Mouse (Mus musculus): ENCODE data around the gene Zbtb38. TPM values are rescaled to one million over a fixed set of nuclear protein-coding genes. Genes with fewer than 3 reads are reported as not detected.

Gene Zbtb38
- total RNA-seq, 1 experiment, result 16.0 TPM

DNA sequence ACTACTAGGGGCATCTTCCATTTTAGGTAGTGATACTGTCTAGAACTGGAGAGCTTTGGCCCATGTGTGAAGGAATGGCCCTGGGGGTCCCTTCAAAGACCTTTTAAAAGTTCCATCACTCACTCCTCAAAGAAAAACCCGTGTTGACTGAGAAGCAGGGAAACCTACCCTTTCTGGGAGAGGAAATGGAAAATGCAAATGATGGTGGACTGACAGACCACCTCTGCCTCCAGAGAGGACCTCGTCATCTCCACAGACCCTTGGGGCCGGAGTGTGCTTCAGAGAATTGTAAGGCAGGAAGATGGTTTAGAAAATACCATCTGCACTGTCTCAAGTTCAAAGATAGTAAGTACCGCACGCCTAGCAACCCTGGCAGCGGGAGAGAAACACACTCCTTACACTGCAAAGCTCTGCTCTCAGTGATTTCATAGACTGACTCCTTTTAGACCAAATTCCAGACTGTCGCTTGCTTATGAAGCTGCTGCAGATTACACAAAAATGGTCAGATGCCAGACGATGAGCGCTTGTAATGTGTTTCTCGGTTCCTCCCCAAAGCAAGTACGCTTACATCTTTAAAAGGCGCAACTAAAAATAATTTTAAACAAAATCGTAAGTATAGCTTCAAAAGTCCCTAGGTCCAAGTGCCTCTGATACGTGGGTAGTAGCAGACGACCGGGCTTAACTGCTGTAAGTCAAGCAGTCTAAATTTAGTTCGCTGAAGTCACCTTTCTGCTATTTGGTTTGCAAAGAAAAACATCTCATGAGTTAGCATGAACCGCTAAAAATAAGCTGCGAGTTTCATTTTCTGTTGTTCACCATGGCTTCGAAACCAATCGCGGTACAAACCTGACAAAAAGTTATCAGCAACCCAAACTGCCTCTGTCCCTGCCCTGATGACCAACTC lies 12.6 kb downstream of the Zbtb38 start:
- peaks cover 0 to 6% of the 10 kb centered on the region in 2 experiments; a peak in 1 of 4 replicates for H3K4me1 ChIP-seq (ENCODE audit: control insufficient read depth in 2 of 2, insufficient read depth in 2 of 2, low read length in 2 of 2, poor library complexity in 1 of 2)
- H3K4me3 ChIP-seq (ENCODE audit: insufficient read depth in 1 of 2, low read depth in 1 of 2, low read length in 2 of 2, poor library complexity in 1 of 2, severe bottlenecking in 1 of 2), result no peak overlapping the region
- DNase-seq (ENCODE audit: low read depth, low spot score), result no peak
- no peak for TF ChIP-seq MAFK (IDR thresholded peaks at IDR 0.05; ENCODE audit: insufficient read depth, low read depth, low read length)
- no peak for TF ChIP-seq ZNF384 (IDR thresholded peaks at IDR 0.05; ENCODE audit: low read depth, low read length)
- TF ChIP-seq CHD2 (IDR thresholded peaks at IDR 0.05; ENCODE audit: low read depth, low read length), result no peak
- TF ChIP-seq HCFC1 (IDR thresholded peaks at IDR 0.05; ENCODE audit: borderline replicate concordance, insufficient read depth, low read length), result no peak
- TF ChIP-seq ZC3H11A (IDR thresholded peaks at IDR 0.05; ENCODE audit: borderline replicate concordance, low read depth, low read length), result no peak
- H3K36me3 ChIP-seq (ENCODE audit: control insufficient read depth, insufficient read depth, low read length, poor library complexity, severe bottlenecking), result no peaks in the 10 kb centered on the region
- no peak overlapping the region for H3K9ac ChIP-seq (ENCODE audit: insufficient read depth, low read depth, low read length, poor library complexity, severe bottlenecking)
- H3K9me3 ChIP-seq (ENCODE audit: control insufficient read depth, insufficient read depth, low read depth, low read length), result no peaks in the 10 kb centered on the region
- no peak overlapping the region for H3K27ac ChIP-seq (ENCODE audit: insufficient read depth, low read depth, low read length, poor library complexity, severe bottlenecking)
- in situ Hi-C loops (cut with MboI; ENCODE audit: low sequenced_read_pairs in 2 of 2, unreplicated experiment in 2 of 2), result no loop called here

DNA sequence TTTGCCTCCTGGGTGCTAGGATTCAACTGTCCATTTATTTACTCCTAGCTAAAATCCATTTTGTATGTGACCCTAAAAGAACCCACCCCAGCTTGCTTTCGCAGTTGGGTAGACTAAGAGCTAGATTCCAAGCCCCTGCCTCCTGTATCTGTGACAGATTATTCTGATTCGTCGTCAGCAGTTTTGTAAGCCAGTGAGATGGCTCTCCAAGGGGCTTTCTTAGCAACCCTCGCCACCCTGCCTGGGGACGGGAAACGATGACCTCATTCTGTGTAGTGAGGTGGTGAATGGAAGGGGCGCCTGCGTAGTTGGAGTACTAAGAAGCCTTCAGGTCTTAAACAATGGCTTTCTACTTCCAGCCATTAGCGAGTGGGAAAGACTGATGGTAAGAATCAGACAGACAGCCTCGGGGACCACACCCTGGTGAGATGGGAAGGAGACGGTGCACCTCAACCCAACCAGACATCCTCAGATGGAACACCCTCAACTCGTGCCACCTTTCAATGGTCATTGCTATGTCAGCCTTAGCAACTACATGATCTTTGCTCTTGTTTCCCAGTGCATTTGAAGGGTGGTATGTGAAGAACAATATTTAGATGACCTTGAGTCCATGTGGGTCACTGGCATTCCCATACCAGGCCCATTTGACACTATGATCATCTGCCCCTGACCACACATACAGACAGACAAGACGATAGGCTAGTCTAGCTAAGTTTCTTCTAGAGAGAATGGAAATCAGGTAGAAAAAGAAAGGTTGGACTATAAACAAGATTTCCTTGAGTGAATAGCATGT lies 13.9 kb downstream of the Zbtb38 start:
- no peaks in the 10 kb centered on the region for H3K36me3 ChIP-seq (ENCODE audit: control insufficient read depth, insufficient read depth, low read length, poor library complexity, severe bottlenecking)
- TF ChIP-seq MAFK (IDR thresholded peaks at IDR 0.05; ENCODE audit: insufficient read depth, low read depth, low read length), result no peak
- TF ChIP-seq HCFC1 (IDR thresholded peaks at IDR 0.05; ENCODE audit: borderline replicate concordance, insufficient read depth, low read length), result no peak
- TF ChIP-seq ZC3H11A (IDR thresholded peaks at IDR 0.05; ENCODE audit: borderline replicate concordance, low read depth, low read length), result no peak
- no peak for TF ChIP-seq CHD2 (IDR thresholded peaks at IDR 0.05; ENCODE audit: low read depth, low read length)
- TF ChIP-seq ZNF384 (IDR thresholded peaks at IDR 0.05; ENCODE audit: low read depth, low read length), result no peak
- DNase-seq (ENCODE audit: low read depth, low spot score), result no peak
- no peak overlapping the region for H3K9ac ChIP-seq (ENCODE audit: insufficient read depth, low read depth, low read length, poor library complexity, severe bottlenecking)
- H3K9me3 ChIP-seq (ENCODE audit: control insufficient read depth, insufficient read depth, low read depth, low read length), result no peaks in the 10 kb centered on the region
- H3K4me3 ChIP-seq (ENCODE audit: insufficient read depth in 1 of 2, low read depth in 1 of 2, low read length in 2 of 2, poor library complexity in 1 of 2, severe bottlenecking in 1 of 2), result no peak overlapping the region
- no peak overlapping the region for H3K27ac ChIP-seq (ENCODE audit: insufficient read depth, low read depth, low read length, poor library complexity, severe bottlenecking)
- in situ Hi-C loops (cut with MboI; ENCODE audit: low sequenced_read_pairs in 2 of 2, unreplicated experiment in 2 of 2), result no loop called here
- peaks cover 0 to 6% of the 10 kb centered on the region in 2 experiments; a peak in 1 of 4 replicates for H3K4me1 ChIP-seq (ENCODE audit: control insufficient read depth in 2 of 2, insufficient read depth in 2 of 2, low read length in 2 of 2, poor library complexity in 1 of 2)

DNA sequence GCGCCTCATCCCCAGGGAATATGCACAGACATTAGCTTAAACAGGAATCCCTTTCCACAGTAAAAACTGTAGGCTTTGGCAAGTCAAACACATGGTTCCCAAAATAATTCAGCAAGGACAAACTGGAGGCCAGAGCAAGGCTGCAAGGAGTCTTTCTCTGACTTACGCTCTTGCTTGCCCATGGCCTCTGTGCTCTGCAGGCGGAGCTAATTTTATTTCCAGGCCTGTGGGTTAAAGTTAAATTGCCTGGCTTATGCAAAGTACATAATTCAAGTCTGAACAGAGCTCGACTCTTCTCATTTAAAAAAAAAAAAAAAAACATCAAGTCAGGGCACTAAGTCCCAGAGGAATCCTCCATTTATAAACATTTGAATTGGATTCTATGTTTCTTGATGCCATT lies 16.7 kb downstream of the Zbtb38 start:
- no peak for DNase-seq (ENCODE audit: low read depth, low spot score)

DNA sequence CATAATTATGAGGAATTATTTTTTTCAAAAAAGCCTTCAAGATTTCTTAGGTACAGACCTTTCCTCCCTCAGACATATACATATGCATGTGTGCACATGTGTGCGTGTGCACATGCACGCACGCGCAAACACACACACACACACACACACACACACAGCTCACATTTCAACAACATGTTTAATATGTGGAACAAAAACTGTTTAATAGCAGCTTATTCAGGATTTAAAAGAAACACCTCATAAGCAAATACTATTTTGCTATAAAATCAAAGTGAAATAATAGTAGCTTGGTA lies 19.3 kb downstream of the Zbtb38 start:
- DNase-seq (ENCODE audit: low read depth, low spot score), result no peak
- in situ Hi-C loops (cut with MboI; ENCODE audit: low sequenced_read_pairs in 2 of 2, unreplicated experiment in 2 of 2), result no loop called here
- H3K9ac ChIP-seq (ENCODE audit: insufficient read depth, low read depth, low read length, poor library complexity, severe bottlenecking), result no peak overlapping the region
- TF ChIP-seq CHD2 (IDR thresholded peaks at IDR 0.05; ENCODE audit: low read depth, low read length), result no peak
- no peak for TF ChIP-seq HCFC1 (IDR thresholded peaks at IDR 0.05; ENCODE audit: borderline replicate concordance, insufficient read depth, low read length)
- no peak for TF ChIP-seq ZC3H11A (IDR thresholded peaks at IDR 0.05; ENCODE audit: borderline replicate concordance, low read depth, low read length)
- no peak for TF ChIP-seq MAFK (IDR thresholded peaks at IDR 0.05; ENCODE audit: insufficient read depth, low read depth, low read length)
- no peak for TF ChIP-seq ZNF384 (IDR thresholded peaks at IDR 0.05; ENCODE audit: low read depth, low read length)
- H3K27ac ChIP-seq (ENCODE audit: insufficient read depth, low read depth, low read length, poor library complexity, severe bottlenecking), result no peak overlapping the region
- H3K36me3 ChIP-seq (ENCODE audit: control insufficient read depth, insufficient read depth, low read length, poor library complexity, severe bottlenecking), result no peaks in the 10 kb centered on the region
- no peaks in the 10 kb centered on the region for H3K9me3 ChIP-seq (ENCODE audit: control insufficient read depth, insufficient read depth, low read depth, low read length)
- H3K4me1 ChIP-seq (ENCODE audit: control insufficient read depth in 2 of 2, insufficient read depth in 2 of 2, low read length in 2 of 2, poor library complexity in 1 of 2), result peaks cover 3 to 12% of the 10 kb centered on the region in 2 experiments
- H3K4me3 ChIP-seq (ENCODE audit: insufficient read depth in 1 of 2, low read depth in 1 of 2, low read length in 2 of 2, poor library complexity in 1 of 2, severe bottlenecking in 1 of 2), result no peak overlapping the region

More for the DNA sequence above, 16.7 kb downstream of the Zbtb38 start:
- H3K4me3 ChIP-seq (ENCODE audit: insufficient read depth in 1 of 2, low read depth in 1 of 2, low read length in 2 of 2, poor library complexity in 1 of 2, severe bottlenecking in 1 of 2), result no peak overlapping the region
- no peaks in the 10 kb centered on the region for H3K9me3 ChIP-seq (ENCODE audit: control insufficient read depth, insufficient read depth, low read depth, low read length)
- in situ Hi-C loops (cut with MboI; ENCODE audit: low sequenced_read_pairs in 2 of 2, unreplicated experiment in 2 of 2), result no loop called here
- H3K27ac ChIP-seq (ENCODE audit: insufficient read depth, low read depth, low read length, poor library complexity, severe bottlenecking), result no peak overlapping the region
- peaks cover 2 to 6% of the 10 kb centered on the region in 2 experiments; a peak in 2 of 4 replicates for H3K4me1 ChIP-seq (ENCODE audit: control insufficient read depth in 2 of 2, insufficient read depth in 2 of 2, low read length in 2 of 2, poor library complexity in 1 of 2)
- no peaks in the 10 kb centered on the region for H3K36me3 ChIP-seq (ENCODE audit: control insufficient read depth, insufficient read depth, low read length, poor library complexity, severe bottlenecking)
- no peak for TF ChIP-seq ZC3H11A (IDR thresholded peaks at IDR 0.05; ENCODE audit: borderline replicate concordance, low read depth, low read length)
- TF ChIP-seq ZNF384 (IDR thresholded peaks at IDR 0.05; ENCODE audit: low read depth, low read length), result no peak
- no peak for TF ChIP-seq MAFK (IDR thresholded peaks at IDR 0.05; ENCODE audit: insufficient read depth, low read depth, low read length)
- TF ChIP-seq HCFC1 (IDR thresholded peaks at IDR 0.05; ENCODE audit: borderline replicate concordance, insufficient read depth, low read length), result no peak
- TF ChIP-seq CHD2 (IDR thresholded peaks at IDR 0.05; ENCODE audit: low read depth, low read length), result no peak
- no peak overlapping the region for H3K9ac ChIP-seq (ENCODE audit: insufficient read depth, low read depth, low read length, poor library complexity, severe bottlenecking)
